Mouse (Mus musculus): Measurements from ENCODE around the gene Mindy3.

Mindy3 gene

GRCm38 (mm10) chr2:12371401-12371800, 47.9 kb downstream of the Mindy3 start:
- no peak for ATAC-seq (ENCODE audit: low TSS enrichment)

GRCm38 (mm10) chr2:12368451-12368850, 50.8 kb downstream of the Mindy3 start:
- ATAC-seq (ENCODE audit: low TSS enrichment), result no peak

- ATAC-seq (ENCODE audit: low TSS enrichment), result no peak
Observed at GRCm38 (mm10) chr2:12368016-12368415, 51.3 kb downstream of the Mindy3 start.

GRCm38 (mm10) chr2:12361310-12361709, 58.0 kb downstream of the Mindy3 start:
- ATAC-seq (ENCODE audit: low TSS enrichment), result no peak

- no peak for ATAC-seq (ENCODE audit: low TSS enrichment)
Observed at GRCm38 (mm10) chr2:12354837-12355236, 64.4 kb downstream of the Mindy3 start.

GRCm38 (mm10) chr2:12348914-12349313, 70.4 kb downstream of the Mindy3 start:
- ATAC-seq (ENCODE audit: low TSS enrichment), result no peak

- ATAC-seq (ENCODE audit: low TSS enrichment), result no peak; the same call in 1 of the 2 replicates
Observed at GRCm38 (mm10) chr2:12331962-12332361, 87.3 kb downstream of the Mindy3 start.

- no peak for ATAC-seq (ENCODE audit: low TSS enrichment)
Observed at GRCm38 (mm10) chr2:12329620-12330019, 89.7 kb downstream of the Mindy3 start.

GRCm38 (mm10) chr2:12329068-12329407, 90.2 kb downstream of the Mindy3 start:
- no peak for ATAC-seq (ENCODE audit: low TSS enrichment)

GRCm38 (mm10) chr2:12328355-12329067, 90.8 kb downstream of the Mindy3 start:
- ATAC-seq (ENCODE audit: low TSS enrichment), result no peak

GRCm38 (mm10) chr2:12327691-12328354, 91.4 kb downstream of the Mindy3 start:
- ATAC-seq (ENCODE audit: low TSS enrichment), result no peak

GRCm38 (mm10) chr2:12327216-12327615, 92.1 kb downstream of the Mindy3 start:
- peak; percentile 60 for ATAC-seq (ENCODE audit: low TSS enrichment)

GRCm38 (mm10) chr2:12325868-12326267, 93.4 kb downstream of the Mindy3 start:
- no peak for ATAC-seq (ENCODE audit: low TSS enrichment)

GRCm38 (mm10) chr2:12325417-12325816, 93.9 kb downstream of the Mindy3 start:
- ATAC-seq (ENCODE audit: low TSS enrichment), result no peak

GRCm38 (mm10) chr2:12320914-12321313, 98.4 kb downstream of the Mindy3 start:
- ATAC-seq (ENCODE audit: low TSS enrichment), result no peak

GRCm38 (mm10) chr2:12318715-12319114, 100.6 kb downstream of the Mindy3 start:
- no peak for ATAC-seq (ENCODE audit: low TSS enrichment)

- no peak for ATAC-seq (ENCODE audit: low TSS enrichment)
Observed at GRCm38 (mm10) chr2:12318036-12318435, 101.2 kb downstream of the Mindy3 start.

- ATAC-seq (ENCODE audit: low TSS enrichment), result peak; percentile 20; the same call in 1 of the 2 replicates
Observed at GRCm38 (mm10) chr2:12317343-12317742, 101.9 kb downstream of the Mindy3 start.

- no peak for ATAC-seq (ENCODE audit: low TSS enrichment)
Observed at GRCm38 (mm10) chr2:12316361-12316760, 102.9 kb downstream of the Mindy3 start.

- ATAC-seq (ENCODE audit: low TSS enrichment), result no peak
Observed at GRCm38 (mm10) chr2:12314028-12314427, 105.2 kb downstream of the Mindy3 start.

GRCm38 (mm10) chr2:12308466-12308865, 110.8 kb downstream of the Mindy3 start:
- ATAC-seq (ENCODE audit: low TSS enrichment), result no peak

GRCm38 (mm10) chr2:12307311-12307710, 112.0 kb downstream of the Mindy3 start:
- no peak for ATAC-seq (ENCODE audit: low TSS enrichment)

GRCm38 (mm10) chr2:12305064-12305650, 114.1 kb downstream of the Mindy3 start:
- no peak for ATAC-seq (ENCODE audit: low TSS enrichment)

Measured in frontal cortex, adult (tissue).